Mouse (Mus musculus): ENCODE measurements around the gene Nt5dc3. TPM values are rescaled to one million over a fixed set of nuclear protein-coding genes. Genes with fewer than 3 reads are reported as not detected.

Nt5dc3 gene
- polyA plus RNA-seq, 1 experiment from 2014 or later: 9.9 TPM

DNA sequence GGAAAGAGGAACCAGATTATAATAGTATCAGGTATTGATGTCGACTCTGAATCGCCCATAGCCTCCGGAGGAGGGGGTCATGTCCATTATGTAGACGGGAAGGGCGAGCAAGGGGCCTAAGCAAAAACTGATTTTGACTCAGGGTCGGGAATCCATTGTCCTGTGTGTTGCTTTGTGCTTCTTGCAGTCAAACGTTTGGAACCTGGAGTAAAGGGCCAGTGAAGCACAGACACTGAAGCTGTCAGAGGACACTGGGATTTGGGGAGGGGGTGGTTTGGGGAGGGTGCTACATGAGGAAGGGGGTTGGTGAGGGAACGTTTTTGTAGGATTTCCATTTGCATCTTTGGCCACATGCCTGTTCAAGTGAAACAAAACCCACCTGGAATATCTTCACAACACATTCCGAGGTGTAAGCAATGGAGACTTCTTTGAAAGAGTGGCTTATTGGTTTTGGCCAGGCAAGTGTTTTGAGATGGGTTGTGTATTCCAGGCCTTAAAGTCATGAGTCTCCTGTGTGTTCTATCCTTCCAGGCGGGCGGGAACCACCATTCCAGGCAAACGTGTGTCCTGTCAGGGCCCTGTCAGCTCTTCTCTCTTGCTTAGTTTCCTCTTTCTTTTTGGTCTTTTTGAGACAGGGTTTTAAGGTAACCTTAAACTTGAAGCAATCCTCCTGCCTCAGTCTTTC is 1.2 kb downstream of the Nt5dc3 start:
- Histone ChIP-seq H3K4me2 (peak overlapping the region; percentile 83), H3K27ac (replicated peaks) (peak overlapping the region; percentile 68), H3K4me3 (replicated peaks) (peak overlapping the region; percentile 64), H3K27me3 (replicated peaks) (no peaks in the 10 kb centered on the region), H3K4me1 (peaks cover 44% of the 10 kb centered on the region), H3K9me3 (replicated peaks) (no peaks in the 10 kb centered on the region), H3K36me3 (no peaks in the 10 kb centered on the region), H3K9ac (replicated peaks) (peak overlapping the region; percentile 59)
- ATAC-seq (ENCODE audit: low FRiP score): no peak
- 19% methylated on average over 12 of the region's 12 CpGs for WGBS

- no peak for ATAC-seq (ENCODE audit: low FRiP score)
- no peak overlapping the region for H3K4me3 ChIP-seq (replicated peaks)
- H3K4me2 ChIP-seq: no peak overlapping the region; the same call in 1 of the 2 replicates
- no peak overlapping the region for H3K9ac ChIP-seq (replicated peaks)
- WGBS: 47% methylated on average over 5 of the region's 5 CpGs
- H3K27me3 ChIP-seq (replicated peaks): no peaks in the 10 kb centered on the region
- H3K27ac ChIP-seq (replicated peaks): no peak overlapping the region
- H3K9me3 ChIP-seq (replicated peaks): no peaks in the 10 kb centered on the region
- H3K4me1 ChIP-seq: peaks cover 44% of the 10 kb centered on the region
- no peaks in the 10 kb centered on the region for H3K36me3 ChIP-seq
These were observed 2.8 kb downstream of the Nt5dc3 start for GRCm38 (mm10) chr10:86781641-86782040.

DNA sequence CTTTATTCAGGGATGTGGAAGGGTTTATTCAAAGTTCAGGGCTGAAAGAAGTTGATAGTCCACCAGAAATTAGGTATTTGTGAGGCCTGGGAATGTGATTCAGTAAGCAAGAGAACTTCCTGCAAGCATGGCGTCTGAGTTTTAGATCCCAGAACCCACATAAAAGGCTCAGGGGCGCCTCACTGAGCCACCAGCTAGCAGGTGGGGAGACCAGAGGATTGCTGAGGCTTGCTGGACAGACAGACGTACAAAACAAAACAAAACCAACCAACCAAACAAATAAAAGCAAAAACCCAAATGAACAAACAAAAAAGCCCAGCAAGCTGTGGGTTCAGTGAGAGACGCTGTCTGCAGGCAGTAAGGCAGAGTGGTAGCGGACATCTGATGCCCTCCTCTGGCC is 3.9 kb downstream of the Nt5dc3 start:
- H3K4me3 ChIP-seq (replicated peaks): no peak overlapping the region
- H3K36me3 ChIP-seq: no peaks in the 10 kb centered on the region
- H3K27me3 ChIP-seq (replicated peaks): no peaks in the 10 kb centered on the region
- no peaks in the 10 kb centered on the region for H3K9me3 ChIP-seq (replicated peaks)
- H3K9ac ChIP-seq (replicated peaks): no peak overlapping the region
- no peak overlapping the region for H3K4me2 ChIP-seq
- no peak for ATAC-seq (ENCODE audit: low FRiP score)
- H3K4me1 ChIP-seq: peaks cover 41% of the 10 kb centered on the region
- H3K27ac ChIP-seq (replicated peaks): no peak overlapping the region
- 54% methylated on average over 5 of the region's 5 CpGs for WGBS

- peaks cover 34% of the 10 kb centered on the region for H3K4me1 ChIP-seq
- no peak overlapping the region for H3K4me3 ChIP-seq (replicated peaks)
- H3K27me3 ChIP-seq (replicated peaks): no peaks in the 10 kb centered on the region
- no peak overlapping the region for H3K27ac ChIP-seq (replicated peaks)
- H3K4me2 ChIP-seq: no peak overlapping the region
- no peaks in the 10 kb centered on the region for H3K36me3 ChIP-seq
- WGBS: 89% methylated on average over 5 of the region's 5 CpGs
- no peaks in the 10 kb centered on the region for H3K9me3 ChIP-seq (replicated peaks)
- no peak overlapping the region for H3K9ac ChIP-seq (replicated peaks)
- no peak for ATAC-seq (ENCODE audit: low FRiP score)
These were observed 4.8 kb downstream of the Nt5dc3 start for GRCm38 (mm10) chr10:86783561-86783960.

DNA sequence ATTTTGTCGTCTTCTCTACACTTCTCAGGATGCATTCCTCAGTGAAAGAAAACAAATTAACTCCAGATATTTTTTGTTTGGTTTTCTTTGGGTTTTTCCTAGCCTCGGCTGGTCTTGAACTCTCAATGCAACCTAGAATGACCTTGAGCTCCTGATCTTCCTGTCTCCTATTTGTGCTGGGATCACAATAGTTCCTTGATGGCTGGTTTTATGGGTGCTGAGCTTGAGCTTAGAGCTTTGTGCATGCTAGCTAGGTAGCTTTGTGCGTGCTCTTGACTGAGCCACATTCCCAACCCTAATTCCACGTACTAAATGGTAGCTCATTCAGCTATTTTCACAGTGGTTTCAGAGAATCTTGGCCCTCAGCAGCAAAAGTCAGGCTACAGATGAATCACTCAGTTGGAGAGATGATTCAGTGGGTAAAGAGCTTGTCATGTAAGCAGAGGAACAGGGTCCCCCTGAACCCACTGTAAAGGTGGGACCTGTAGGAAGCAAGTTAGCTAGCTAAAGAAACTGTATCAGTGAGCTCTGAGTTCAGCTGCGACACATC is 5.4 kb downstream of the Nt5dc3 start:
- H3K4me1 ChIP-seq: peaks cover 35% of the 10 kb centered on the region
- H3K4me3 ChIP-seq (replicated peaks): no peak overlapping the region
- H3K27me3 ChIP-seq (replicated peaks): no peaks in the 10 kb centered on the region
- no peaks in the 10 kb centered on the region for H3K9me3 ChIP-seq (replicated peaks)
- H3K4me2 ChIP-seq: no peak overlapping the region
- H3K9ac ChIP-seq (replicated peaks): no peak overlapping the region
- H3K27ac ChIP-seq (replicated peaks): no peak overlapping the region
- WGBS: 87% methylated on average over 5 of the region's 5 CpGs
- ATAC-seq (ENCODE audit: low FRiP score): no peak
- H3K36me3 ChIP-seq: no peaks in the 10 kb centered on the region

DNA sequence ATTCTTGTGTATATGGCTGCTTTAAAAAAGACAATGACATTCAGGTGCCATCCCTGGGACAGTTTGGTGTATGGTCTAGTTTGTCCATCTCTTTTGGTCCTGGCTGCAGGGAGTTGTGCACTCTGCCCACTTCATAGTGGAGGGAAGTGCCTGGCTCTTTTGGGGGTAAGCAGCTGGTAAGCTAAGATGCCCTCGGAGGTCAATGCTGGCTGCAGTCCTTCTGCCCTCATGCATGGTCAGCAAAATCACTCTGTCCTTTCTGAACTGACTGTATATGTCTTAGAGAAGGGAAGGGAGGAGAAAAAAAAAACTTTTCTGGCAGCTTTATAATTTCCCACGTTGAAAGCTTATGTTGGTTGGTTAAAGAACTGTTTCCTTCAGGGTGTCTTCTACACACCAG is 6.6 kb downstream of the Nt5dc3 start:
- no peak overlapping the region for H3K9ac ChIP-seq (replicated peaks)
- WGBS: 65% methylated on average over 2 of the region's 2 CpGs
- peaks cover 33% of the 10 kb centered on the region for H3K4me1 ChIP-seq
- no peak for ATAC-seq (ENCODE audit: low FRiP score)
- no peaks in the 10 kb centered on the region for H3K27me3 ChIP-seq (replicated peaks)
- H3K9me3 ChIP-seq (replicated peaks): no peaks in the 10 kb centered on the region
- H3K4me2 ChIP-seq: no peak overlapping the region
- no peaks in the 10 kb centered on the region for H3K36me3 ChIP-seq
- H3K27ac ChIP-seq (replicated peaks): no peak overlapping the region
- H3K4me3 ChIP-seq (replicated peaks): no peak overlapping the region

DNA sequence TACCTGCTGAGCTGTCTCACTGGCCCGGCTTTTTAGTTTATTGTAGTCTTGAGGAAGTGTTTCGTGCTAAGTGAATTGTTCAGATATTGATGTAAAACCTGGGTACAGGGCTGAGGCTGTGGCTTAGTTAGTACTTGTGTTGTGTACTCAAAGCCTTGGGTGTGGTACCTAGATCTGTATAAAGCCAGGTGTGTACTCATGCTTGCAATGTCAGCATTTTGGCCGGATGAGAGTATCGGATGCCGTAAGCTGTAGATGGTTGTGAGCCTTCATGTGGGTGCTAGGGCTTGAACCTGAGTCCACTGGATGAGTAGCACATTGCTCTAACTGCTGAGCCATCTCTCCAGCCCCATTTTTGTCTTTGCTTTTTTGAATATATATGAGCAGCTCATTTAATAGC is 7.3 kb downstream of the Nt5dc3 start:
- Histone ChIP-seq H3K27ac (replicated peaks) (no peak overlapping the region), H3K4me3 (replicated peaks) (no peak overlapping the region), H3K4me1 (peaks cover 27% of the 10 kb centered on the region), H3K27me3 (replicated peaks) (no peaks in the 10 kb centered on the region), H3K9me3 (replicated peaks) (no peaks in the 10 kb centered on the region), H3K4me2 (no peak overlapping the region), H3K9ac (replicated peaks) (no peak overlapping the region), H3K36me3 (no peaks in the 10 kb centered on the region)
- WGBS: 91% methylated on average over 5 of the region's 5 CpGs
- ATAC-seq (ENCODE audit: low FRiP score): no peak

GRCm38 (mm10) chr10:86788193-86788592 is 9.4 kb downstream of the Nt5dc3 start:
- Histone ChIP-seq H3K36me3 (no peaks in the 10 kb centered on the region), H3K9me3 (replicated peaks) (no peaks in the 10 kb centered on the region), H3K4me1 (peaks cover 14% of the 10 kb centered on the region), H3K4me3 (replicated peaks) (no peak overlapping the region), H3K27me3 (replicated peaks) (no peaks in the 10 kb centered on the region), H3K9ac (replicated peaks) (no peak overlapping the region), H3K27ac (replicated peaks) (no peak overlapping the region), H3K4me2 (no peak overlapping the region)
- ATAC-seq (ENCODE audit: low FRiP score): no peak
- 41% methylated on average over 5 of the region's 5 CpGs for WGBS

GRCm38 (mm10) chr10:86789146-86789672 is 10.4 kb downstream of the Nt5dc3 start:
- Histone ChIP-seq H3K4me2 (no peak overlapping the region), H3K27me3 (replicated peaks) (no peaks in the 10 kb centered on the region), H3K4me3 (replicated peaks) (no peak overlapping the region), H3K4me1 (peaks cover 9% of the 10 kb centered on the region), H3K27ac (replicated peaks) (no peak overlapping the region), H3K36me3 (no peaks in the 10 kb centered on the region), H3K9me3 (replicated peaks) (no peaks in the 10 kb centered on the region), H3K9ac (replicated peaks) (no peak overlapping the region)
- ATAC-seq (ENCODE audit: low FRiP score): 0 out of 2 replicates have a peak, but pooled peaks have one; percentile 8
- 52% methylated on average over 7 of the region's 7 CpGs for WGBS

- Histone ChIP-seq H3K4me3 (replicated peaks) (no peak overlapping the region), H3K4me1 (peaks cover 8% of the 10 kb centered on the region), H3K9me3 (replicated peaks) (no peaks in the 10 kb centered on the region), H3K9ac (replicated peaks) (no peak overlapping the region), H3K36me3 (no peaks in the 10 kb centered on the region), H3K4me2 (no peak overlapping the region), H3K27me3 (replicated peaks) (no peaks in the 10 kb centered on the region), H3K27ac (replicated peaks) (no peak overlapping the region)
- WGBS: 72% methylated on average over 7 of the region's 7 CpGs
- ATAC-seq (ENCODE audit: low FRiP score): no peak
These were observed 12.8 kb downstream of the Nt5dc3 start for GRCm38 (mm10) chr10:86791507-86792184.

DNA sequence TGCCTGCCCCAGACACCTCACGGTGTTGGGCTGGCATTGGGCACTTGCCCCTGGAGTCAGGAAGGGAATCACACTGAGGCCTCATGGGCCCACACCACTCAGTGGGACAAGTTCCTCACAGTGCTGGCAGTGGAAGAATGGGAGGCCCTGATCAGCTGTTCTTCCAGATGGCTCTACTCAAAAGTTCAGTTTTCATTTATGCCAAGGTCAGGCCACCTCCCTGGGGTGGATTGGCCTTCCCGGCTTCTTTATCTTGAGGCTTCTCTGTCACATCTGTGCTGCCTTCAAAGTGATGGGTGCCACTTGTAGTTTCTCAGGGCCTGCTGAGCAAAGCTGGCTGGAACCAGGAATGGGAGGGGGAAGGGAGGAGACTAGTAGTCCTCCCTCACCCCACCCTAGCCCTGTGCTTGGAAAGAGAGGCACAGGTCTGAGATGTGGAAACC is 14.7 kb downstream of the Nt5dc3 start:
- ATAC-seq (ENCODE audit: low FRiP score): no peak
- no peaks in the 10 kb centered on the region for H3K27me3 ChIP-seq (replicated peaks)

DNA sequence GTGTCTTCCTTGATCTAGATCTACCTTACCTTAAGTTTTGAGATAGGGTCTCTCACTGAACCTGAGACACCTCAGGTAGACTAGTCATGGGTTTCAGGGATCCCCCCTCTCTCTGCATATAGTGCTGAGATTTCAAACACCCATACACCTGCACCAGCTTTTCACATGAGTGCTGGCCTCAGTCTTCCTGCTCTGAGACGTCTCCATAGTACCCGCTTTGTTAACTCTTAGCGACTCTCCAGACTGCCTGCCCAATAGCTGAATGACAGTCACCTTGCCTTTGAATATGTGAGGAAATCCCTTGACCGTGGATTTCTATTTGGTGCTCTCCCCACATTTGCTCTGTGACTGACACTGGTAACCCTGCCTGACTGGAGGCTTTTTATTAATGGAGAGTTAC is 15.4 kb downstream of the Nt5dc3 start:
- Histone ChIP-seq H3K4me3 (replicated peaks) (no peak overlapping the region), H3K9me3 (replicated peaks) (no peaks in the 10 kb centered on the region), H3K36me3 (no peaks in the 10 kb centered on the region), H3K9ac (replicated peaks) (no peak overlapping the region), H3K4me2 (no peak overlapping the region), H3K4me1 (peaks cover 7% of the 10 kb centered on the region), H3K27ac (replicated peaks) (no peak overlapping the region), H3K27me3 (replicated peaks) (no peaks in the 10 kb centered on the region)
- no peak for ATAC-seq (ENCODE audit: low FRiP score)
- WGBS: 88% methylated on average over 4 of the region's 4 CpGs

More for the DNA sequence above, 14.7 kb downstream of the Nt5dc3 start:
- no peak overlapping the region for H3K27ac ChIP-seq (replicated peaks)
- peaks cover 8% of the 10 kb centered on the region for H3K4me1 ChIP-seq
- H3K4me3 ChIP-seq (replicated peaks): no peak overlapping the region
- WGBS: 71% methylated on average over 2 of the region's 2 CpGs
- H3K9ac ChIP-seq (replicated peaks): no peak overlapping the region
- H3K9me3 ChIP-seq (replicated peaks): no peaks in the 10 kb centered on the region
- H3K4me2 ChIP-seq: no peak overlapping the region
- no peaks in the 10 kb centered on the region for H3K36me3 ChIP-seq
